Mouse (Mus musculus) hindbrain, embryonic 16.5 days (tissue): ENCODE data around the gene Ccdc107. TPM values are rescaled to one million over a fixed set of nuclear protein-coding genes. Genes with fewer than 3 reads are reported as not detected.
"Not testable (repeated sequence)": the region's sequence is repeated elsewhere in the genome, so short reads cannot be mapped to it uniquely, and the experiment has no call there.

Source experiments
- ATAC-seq: fragments of 200-750 bp; cut with Nextera tagmentation; 2 replicates; pipeline ENCODE4 v1.8.0; 2017; ENCODE audit warnings: moderate TSS enrichment, moderate library complexity
- H3K27ac ChIP-seq: fragments of 300-500 bp; sonication (generic); 2 replicates; pipeline ENCODE4 v1.5.1; 2014; ENCODE audit warnings: low read depth, mild to moderate bottlenecking, control low read depth, low read length, moderate library complexity
- H3K27me3 ChIP-seq: fragments of 300-500 bp; sonication (generic); replicated peaks from 2 replicates; pipeline ENCODE4 v1.6.1; 2014; ENCODE audit warnings: low read length; ENCODE audit not compliant: control insufficient read depth, insufficient read depth
- H3K36me3 ChIP-seq: fragments of 300-500 bp; sonication (generic); 2 replicates; pipeline ENCODE4 v1.6.1; 2014; ENCODE audit warnings: mild to moderate bottlenecking, low read length, moderate library complexity, mixed read lengths; ENCODE audit not compliant: control insufficient read depth, insufficient read depth
- H3K4me1 ChIP-seq: fragments of 300-500 bp; sonication (generic); 2 replicates; pipeline ENCODE4 v1.6.1; 2014; ENCODE audit warnings: low read depth, low read length; ENCODE audit not compliant: control insufficient read depth, insufficient read depth
- H3K4me2 ChIP-seq: fragments of 300-500 bp; sonication (generic); 2 replicates; pipeline ENCODE4 v1.6.1; 2014; ENCODE audit warnings: mild to moderate bottlenecking, low read length, control low read depth, moderate library complexity
- H3K4me3 ChIP-seq: fragments of 300-500 bp; sonication (generic); 2 replicates; pipeline ENCODE4 v1.5.1; 2014; ENCODE audit warnings: mild to moderate bottlenecking, low read length, control low read depth, moderate library complexity
- H3K9ac ChIP-seq: fragments of 300-500 bp; sonication (generic); 2 replicates; pipeline ENCODE4 v1.6.1; 2014; ENCODE audit warnings: low read depth, mild to moderate bottlenecking, control low read depth, low read length, moderate library complexity
- H3K9me3 ChIP-seq: fragments of 300-500 bp; sonication (generic); 2 replicates; pipeline ENCODE4 v1.6.1; 2014; ENCODE audit warnings: mild to moderate bottlenecking, low read length, moderate library complexity; ENCODE audit not compliant: control insufficient read depth
- WGBS: fragments of 180-500 bp; shearing (Covaris S2); extraction: QIAGEN DNeasy Blood & Tissue Kit; methylation state at CpG from one replicate; pipeline ENCODE4 v1.1.7; 2014; 5-methylcytosine and 5-hydroxymethylcytosine counted together
- polyA plus RNA-seq: library from polyadenylated mRNA; unstranded; fragments of >200 nt; fragmentation: Nextera tagmentation; extraction: Ambion mirVana; gene quantifications from 2 replicates; pipeline ENCODE4 v1.2.1, GENCODE M21; 2015

Gene Ccdc107
- polyA plus RNA-seq, 1 experiment from 2014 or later, result 99.8 TPM

- no peak overlapping the region for H3K9ac ChIP-seq
- H3K4me3 ChIP-seq, result no peak overlapping the region
- ATAC-seq, result no peak
- H3K9me3 ChIP-seq, result no peaks in the 10 kb centered on the region
- H3K4me1 ChIP-seq, result peaks cover 3% of the 10 kb centered on the region
- H3K27ac ChIP-seq, result no peak overlapping the region
- no peaks in the 10 kb centered on the region for H3K27me3 ChIP-seq
- no peaks in the 10 kb centered on the region for H3K36me3 ChIP-seq
- WGBS, result 93% methylated on average over 5 of the region's 5 CpGs
- no peak overlapping the region for H3K4me2 ChIP-seq
Measured at GRCm38 (mm10) chr4:43480985-43481384, 11.7 kb upstream of the Ccdc107 start.

GRCm38 (mm10) chr4:43481894-43482456 is 10.7 kb upstream of the Ccdc107 start:
- H3K9me3 ChIP-seq, result no peaks in the 10 kb centered on the region
- peaks cover 3% of the 10 kb centered on the region for H3K4me1 ChIP-seq
- H3K4me3 ChIP-seq, result no peak overlapping the region
- WGBS, result 76% methylated on average over 7 of the region's 7 CpGs
- H3K9ac ChIP-seq, result no peak overlapping the region
- H3K4me2 ChIP-seq, result no peak overlapping the region
- H3K36me3 ChIP-seq, result no peaks in the 10 kb centered on the region
- no peak overlapping the region for H3K27ac ChIP-seq
- ATAC-seq, result no peak
- H3K27me3 ChIP-seq, result no peaks in the 10 kb centered on the region

- H3K36me3 ChIP-seq, result no peaks in the 10 kb centered on the region
- H3K4me2 ChIP-seq, result no peak overlapping the region
- ATAC-seq, result no peak
- H3K9ac ChIP-seq, result no peak overlapping the region
- 73% methylated on average over 10 of the region's 10 CpGs for WGBS
- no peak overlapping the region for H3K27ac ChIP-seq
- no peaks in the 10 kb centered on the region for H3K27me3 ChIP-seq
- peaks cover 3% of the 10 kb centered on the region for H3K4me1 ChIP-seq
- H3K4me3 ChIP-seq, result no peak overlapping the region
- H3K9me3 ChIP-seq, result no peaks in the 10 kb centered on the region
Measured at GRCm38 (mm10) chr4:43482591-43482990, 10.1 kb upstream of the Ccdc107 start.

GRCm38 (mm10) chr4:43483535-43484091 is 9.1 kb upstream of the Ccdc107 start, which contains the start of gene Sit1:
TSS of gene Sit1 (minus strand) at chr4:43483734.
- Histone ChIP-seq H3K4me2 (no peak within 1 kb of the TSS), H3K36me3 (no peaks in the 10 kb centered on the region), H3K9ac (no peak within 1 kb of the TSS), H3K9me3 (no peaks in the 10 kb centered on the region), H3K27me3 (no peaks in the 10 kb centered on the region), H3K27ac (no peak within 1 kb of the TSS), H3K4me1 (no peaks in the 10 kb centered on the region), H3K4me3 (no peak within 1 kb of the TSS)
- ATAC-seq, result no peak
- 58% methylated on average over 12 of the region's 12 CpGs for WGBS

GRCm38 (mm10) chr4:43485666-43486065 is 7.0 kb upstream of the Ccdc107 start:
- H3K4me2 ChIP-seq, H3K27ac ChIP-seq, H3K9me3 ChIP-seq, H3K9ac ChIP-seq, H3K4me3 ChIP-seq, H3K4me1 ChIP-seq, H3K27me3 ChIP-seq, H3K36me3 ChIP-seq, ATAC-seq: not testable (repeated sequence)
- 88% methylated on average over 5 of the region's 5 CpGs for WGBS

- Histone ChIP-seq H3K4me3 (no peak overlapping the region), H3K9ac (no peak overlapping the region), H3K27ac (no peak overlapping the region), H3K9me3 (no peaks in the 10 kb centered on the region), H3K27me3 (no peaks in the 10 kb centered on the region), H3K4me1 (peaks cover 6% of the 10 kb centered on the region), H3K4me2 (no peak overlapping the region), H3K36me3 (no peaks in the 10 kb centered on the region)
- WGBS, result 94% methylated on average over 3 of the region's 3 CpGs
- ATAC-seq, result no peak
Measured at GRCm38 (mm10) chr4:43489611-43490010, 3.1 kb upstream of the Ccdc107 start.

- peaks cover 10% of the 10 kb centered on the region for H3K4me1 ChIP-seq
- 87% methylated on average over 5 of the region's 5 CpGs for WGBS
- H3K9ac ChIP-seq, result no peak overlapping the region
- no peak overlapping the region for H3K4me2 ChIP-seq
- no peak overlapping the region for H3K27ac ChIP-seq
- H3K4me3 ChIP-seq, result no peak overlapping the region
- ATAC-seq, result no peak
- H3K36me3 ChIP-seq, result no peaks in the 10 kb centered on the region
- H3K27me3 ChIP-seq, result no peaks in the 10 kb centered on the region
- no peaks in the 10 kb centered on the region for H3K9me3 ChIP-seq
Measured at GRCm38 (mm10) chr4:43490801-43491200, 1.9 kb upstream of the Ccdc107 start.

DNA sequence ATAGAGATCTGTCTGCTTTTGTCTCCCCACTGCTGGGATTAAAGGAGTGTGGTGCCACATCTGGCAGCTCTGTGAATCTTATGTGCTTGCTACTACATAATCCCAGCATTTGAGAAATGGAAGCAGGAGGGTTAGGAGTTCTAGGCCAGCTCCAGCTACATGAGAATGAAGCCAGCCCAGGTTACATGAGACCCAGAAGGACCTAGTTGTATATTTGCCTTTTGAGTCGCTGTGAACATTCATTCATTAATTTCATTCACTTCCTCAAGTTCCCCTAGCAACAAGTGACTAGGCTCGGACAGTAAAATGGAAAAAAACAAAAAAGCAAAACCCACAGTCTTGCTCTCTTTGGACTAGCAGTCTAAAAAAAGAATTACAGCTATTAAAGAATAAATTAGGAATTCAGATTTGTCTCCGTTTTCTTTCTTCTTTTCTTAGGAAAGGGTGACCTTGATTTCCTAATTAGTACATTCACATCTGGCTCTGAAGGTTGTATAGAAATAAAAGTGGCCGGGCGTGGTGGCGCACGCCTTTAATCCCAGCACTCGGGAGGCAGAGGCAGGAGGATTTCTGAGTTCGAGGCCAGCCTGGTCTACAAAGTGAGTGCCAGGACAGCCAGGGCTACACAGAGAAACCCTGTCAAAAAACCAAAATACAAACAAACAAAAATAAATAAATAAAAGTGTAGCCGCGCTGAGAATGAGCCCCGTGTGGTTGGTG is 439 bp upstream of the Ccdc107 start:
- WGBS, result 43% methylated on average over 12 of the region's 12 CpGs
- Histone ChIP-seq H3K4me1 (peaks cover 10% of the 10 kb centered on the region), H3K27ac (peak overlapping the region; percentile 94), H3K27me3 (no peaks in the 10 kb centered on the region), H3K36me3 (no peaks in the 10 kb centered on the region), H3K4me2 (peak overlapping the region; percentile 74), H3K4me3 (peak overlapping the region; percentile 74), H3K9ac (peak overlapping the region; percentile 43; the same call in 1 of the 2 replicates), H3K9me3 (no peaks in the 10 kb centered on the region)
- ATAC-seq, result no peak

DNA sequence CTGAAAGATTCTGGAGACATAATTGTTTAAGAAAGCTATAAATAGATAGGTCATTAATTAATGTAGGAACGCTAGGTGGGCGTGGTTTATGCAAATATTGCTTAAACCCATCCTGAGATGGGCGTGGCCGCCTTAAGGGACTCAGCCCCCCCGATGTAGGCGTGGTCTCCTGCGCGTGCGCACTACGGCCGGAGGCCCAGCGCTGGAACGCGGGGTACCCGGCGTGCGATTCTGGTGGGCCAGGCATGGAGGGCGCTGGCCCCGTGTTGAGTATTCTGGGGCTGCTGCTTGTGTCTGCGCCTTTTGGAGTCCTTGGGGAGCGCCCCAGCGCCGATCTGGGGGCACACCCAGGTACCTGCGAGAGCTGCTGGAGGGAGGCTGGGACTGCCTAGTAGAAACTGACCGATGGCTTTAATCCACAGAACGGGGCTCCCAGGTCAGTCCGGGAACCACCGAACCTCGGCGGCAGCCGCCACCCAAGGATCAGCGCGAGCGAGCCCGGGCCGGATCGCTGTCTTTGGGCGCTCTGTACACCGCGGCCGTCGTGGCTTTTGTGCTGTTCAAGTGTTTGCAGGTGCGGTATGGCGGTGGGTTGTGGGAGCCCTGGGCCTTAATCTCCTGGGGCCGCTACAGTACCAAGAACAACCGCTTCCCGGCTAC is 616 bp downstream of the Ccdc107 start:
- Histone ChIP-seq H3K27ac (peak overlapping the region; percentile 94), H3K4me2 (peak overlapping the region; percentile 74), H3K27me3 (no peaks in the 10 kb centered on the region), H3K36me3 (no peaks in the 10 kb centered on the region), H3K4me3 (peak overlapping the region; percentile 74), H3K9ac (peak overlapping the region; percentile 90), H3K4me1 (peaks cover 10% of the 10 kb centered on the region), H3K9me3 (no peaks in the 10 kb centered on the region)
- ATAC-seq, result peak; percentile 88
- WGBS, result under 1% methylated on average over 47 of the region's 47 CpGs
